Mouse (Mus musculus) kidney, embryonic 14.5 days (tissue): ENCODE results near the gene Abcg1. TPM values are rescaled to one million over a fixed set of nuclear protein-coding genes. Genes with fewer than 3 reads are reported as not detected.
A peak's percentile ranks its signal among the peaks of the same experiment; 100 is the strongest.

Experiments
- ATAC-seq: fragments of 200-750 bp; cut with Nextera tagmentation; 2 replicates; pipeline ENCODE4 v1.8.0; 2017; ENCODE audit warnings: moderate number of reproducible peaks, mild to moderate bottlenecking, moderate TSS enrichment, moderate library complexity; ENCODE audit not compliant: low FRiP score, low TSS enrichment
- H3K27ac ChIP-seq: fragments of 300-500 bp; sonication (generic); 2 replicates; pipeline ENCODE4 v1.5.1; 2014; ENCODE audit warnings: low read depth, mild to moderate bottlenecking, low read length, moderate library complexity, mixed read lengths
- H3K27me3 ChIP-seq: fragments of 300-500 bp; sonication (generic); 2 replicates; pipeline ENCODE4 v1.6.1; 2014; ENCODE audit warnings: mild to moderate bottlenecking, low read length; ENCODE audit not compliant: control insufficient read depth, insufficient read depth
- H3K36me3 ChIP-seq: fragments of 300-500 bp; sonication (generic); 2 replicates; pipeline ENCODE4 v1.6.1; 2014; ENCODE audit warnings: low read length, mixed read lengths; ENCODE audit not compliant: control insufficient read depth, insufficient read depth
- H3K4me1 ChIP-seq: fragments of 300-500 bp; sonication (generic); 2 replicates; pipeline ENCODE4 v1.6.1; 2014; ENCODE audit warnings: low read length, mixed read lengths; ENCODE audit not compliant: control insufficient read depth, insufficient read depth
- H3K4me2 ChIP-seq: fragments of 300-500 bp; sonication (generic); replicated peaks from 2 replicates; pipeline ENCODE4 v1.6.1; 2014; ENCODE audit warnings: low read depth, mild to moderate bottlenecking, low read length
- H3K4me3 ChIP-seq: fragments of 300-500 bp; sonication (generic); 2 replicates; pipeline ENCODE4 v1.5.1; 2014; ENCODE audit warnings: mild to moderate bottlenecking, low read length
- H3K9ac ChIP-seq: fragments of 300-500 bp; sonication (generic); 2 replicates; pipeline ENCODE4 v1.6.1; 2014; ENCODE audit warnings: low read depth, mild to moderate bottlenecking, low read length, moderate library complexity
- H3K9me3 ChIP-seq: fragments of 300-500 bp; sonication (generic); 2 replicates; pipeline ENCODE4 v1.6.1; 2016; ENCODE audit warnings: low read length; ENCODE audit not compliant: control insufficient read depth
- WGBS: fragments of 180-500 bp; shearing (Covaris S2); extraction: QIAGEN DNeasy Blood & Tissue Kit; methylation state at CpG from one replicate; pipeline ENCODE4 v1.1.7; 2014; 5-methylcytosine and 5-hydroxymethylcytosine counted together
- polyA plus RNA-seq: library from polyadenylated mRNA; unstranded; fragments of >200 nt; fragmentation: Nextera tagmentation; extraction: Ambion mirVana; gene quantifications from 2 replicates; pipeline ENCODE4 v1.2.1, GENCODE M21; 2014

Abcg1 gene
- polyA plus RNA-seq, 1 experiment from 2014 or later = 5.4 TPM

DNA sequence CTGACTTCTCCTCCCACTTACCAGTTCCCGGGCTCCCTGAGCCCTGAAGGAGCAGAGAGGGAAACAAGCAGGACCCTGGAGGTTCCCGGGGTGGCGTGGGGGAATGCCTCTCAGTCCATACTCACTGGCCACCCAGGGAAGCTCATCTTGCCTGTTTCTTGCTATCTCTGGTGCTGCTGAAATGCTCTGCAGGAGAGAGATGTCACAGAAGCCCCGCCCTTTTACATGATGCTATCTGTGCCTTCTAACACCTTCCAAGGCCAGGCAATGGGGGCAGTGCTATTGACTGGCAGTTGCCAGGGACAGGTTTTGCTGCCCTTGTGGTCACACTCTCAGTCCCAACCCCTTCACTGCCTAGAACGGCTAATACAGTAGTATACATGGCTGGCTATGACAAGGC is 41.3 kb downstream of the Abcg1 start:
- 63% methylated on average over 5 of the region's 5 CpGs for WGBS
- H3K4me1 ChIP-seq = no peaks in the 10 kb centered on the region
- no peak overlapping the region for H3K9ac ChIP-seq
- no peak overlapping the region for H3K4me2 ChIP-seq
- no peak overlapping the region for H3K27ac ChIP-seq
- H3K4me3 ChIP-seq = no peak overlapping the region
- H3K9me3 ChIP-seq = no peaks in the 10 kb centered on the region
- H3K27me3 ChIP-seq = no peaks in the 10 kb centered on the region
- H3K36me3 ChIP-seq = no peaks in the 10 kb centered on the region
- ATAC-seq = no peak

DNA sequence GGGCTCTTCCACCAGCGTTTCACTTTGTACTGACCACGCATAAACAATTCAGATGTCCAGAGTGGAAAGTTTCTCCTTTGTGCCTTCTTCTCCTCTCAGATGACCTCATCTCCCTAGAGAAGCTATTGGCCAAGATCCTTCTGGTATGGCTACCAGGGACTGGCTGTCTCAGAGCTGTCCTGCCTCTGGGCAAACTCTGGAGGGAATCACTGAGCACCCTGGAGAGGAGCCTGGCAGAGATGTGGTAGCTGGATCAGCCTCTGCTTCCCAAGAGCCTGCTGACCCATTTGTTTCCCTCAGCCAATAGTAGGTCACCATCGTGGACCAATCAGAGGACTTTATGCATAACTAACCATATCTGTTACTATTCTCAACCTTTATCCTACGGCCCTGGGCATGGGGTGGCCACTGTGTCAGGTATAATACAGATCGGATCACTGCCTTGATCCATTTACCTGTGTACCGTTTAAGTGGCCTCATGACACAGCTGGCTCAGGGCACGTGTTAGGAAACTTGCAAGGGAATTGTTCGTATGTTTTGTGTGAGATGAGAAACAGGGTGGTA is 45.6 kb downstream of the Abcg1 start:
- Histone ChIP-seq H3K27me3 (no peaks in the 10 kb centered on the region), H3K27ac (no peak overlapping the region), H3K4me1 (no peaks in the 10 kb centered on the region), H3K4me3 (no peak overlapping the region), H3K4me2 (no peak overlapping the region), H3K9me3 (no peaks in the 10 kb centered on the region), H3K9ac (no peak overlapping the region), H3K36me3 (no peaks in the 10 kb centered on the region)
- no peak for ATAC-seq
- 90% methylated on average over 8 of the region's 8 CpGs for WGBS

DNA sequence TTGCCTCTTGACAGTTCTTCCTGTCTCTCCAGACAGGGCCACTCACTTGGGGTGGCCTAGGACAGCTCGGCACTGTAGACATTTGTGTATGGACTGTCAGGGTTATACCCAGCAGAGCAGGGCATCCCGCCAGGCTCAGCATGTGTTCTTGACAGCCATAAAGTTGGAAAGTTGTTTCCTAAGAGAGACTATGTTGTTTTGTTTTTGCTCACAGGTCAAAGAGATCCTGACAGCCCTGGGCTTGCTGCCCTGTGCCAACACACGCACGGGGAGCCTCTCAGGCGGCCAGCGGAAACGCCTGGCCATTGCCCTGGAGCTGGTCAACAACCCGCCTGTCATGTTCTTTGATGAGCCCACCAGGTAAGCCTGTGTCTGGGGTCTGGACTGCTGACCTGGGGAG is 46.3 kb downstream of the Abcg1 start:
- H3K4me1 ChIP-seq = no peaks in the 10 kb centered on the region
- no peaks in the 10 kb centered on the region for H3K9me3 ChIP-seq
- H3K4me3 ChIP-seq = no peak overlapping the region
- WGBS = 76% methylated on average over 8 of the region's 8 CpGs
- ATAC-seq = no peak
- H3K27me3 ChIP-seq = no peaks in the 10 kb centered on the region
- no peak overlapping the region for H3K27ac ChIP-seq
- no peak overlapping the region for H3K4me2 ChIP-seq
- no peak overlapping the region for H3K9ac ChIP-seq
- no peaks in the 10 kb centered on the region for H3K36me3 ChIP-seq

DNA sequence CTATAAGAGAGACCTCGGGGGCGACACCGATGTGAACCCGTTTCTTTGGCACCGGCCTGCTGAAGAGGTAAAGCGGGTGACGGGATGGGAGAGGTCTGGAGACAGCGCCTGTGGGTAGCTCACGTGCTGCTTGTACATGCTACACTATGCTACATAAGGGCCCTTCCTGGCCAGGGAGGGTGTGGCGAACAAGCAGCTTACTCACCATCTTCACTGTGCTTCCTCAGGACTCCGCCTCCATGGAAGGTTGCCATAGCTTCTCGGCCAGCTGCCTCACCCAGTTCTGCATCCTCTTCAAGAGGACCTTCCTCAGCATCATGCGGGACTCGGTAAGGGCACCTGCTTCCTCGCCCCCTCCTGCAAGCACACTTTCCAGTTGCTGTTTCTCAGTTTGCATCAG is 50.9 kb downstream of the Abcg1 start:
- Histone ChIP-seq H3K9ac (no peak overlapping the region), H3K27me3 (no peaks in the 10 kb centered on the region), H3K36me3 (no peaks in the 10 kb centered on the region), H3K4me2 (no peak overlapping the region), H3K4me1 (no peaks in the 10 kb centered on the region), H3K9me3 (no peaks in the 10 kb centered on the region), H3K27ac (no peak overlapping the region), H3K4me3 (no peak overlapping the region)
- WGBS = 94% methylated on average over 15 of the region's 15 CpGs
- ATAC-seq = no peak

DNA sequence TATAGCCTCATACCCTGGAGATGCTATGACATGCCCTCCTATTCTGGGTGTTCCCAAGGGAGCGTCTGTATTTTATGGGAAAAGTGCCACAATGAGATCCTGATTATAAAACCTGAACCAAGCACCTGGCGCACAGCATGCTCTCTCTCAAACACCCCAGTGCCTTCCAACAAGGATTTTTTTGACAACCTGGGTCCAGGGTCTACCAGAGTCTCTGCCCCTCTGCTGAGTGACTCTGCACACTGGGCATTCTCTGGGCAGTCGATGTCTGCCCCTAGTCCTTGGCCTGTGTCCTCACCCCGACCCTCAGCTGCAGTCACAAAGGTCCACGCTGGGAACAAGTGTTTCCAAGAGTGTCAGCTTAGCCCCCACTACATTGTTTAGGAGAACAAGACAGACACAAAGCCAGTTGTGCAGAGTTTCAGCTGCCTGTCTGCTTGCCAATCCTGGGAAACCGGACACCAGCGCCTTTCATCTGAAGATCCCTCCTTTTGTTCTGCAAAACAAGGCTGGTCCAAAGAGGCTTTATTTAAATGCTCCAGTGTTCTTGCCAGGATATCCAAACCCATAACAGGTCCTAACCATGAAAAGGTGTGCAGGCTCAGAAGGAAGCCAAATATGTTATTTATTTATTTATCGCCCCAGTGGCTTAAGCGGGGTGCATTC is 55.8 kb downstream of the Abcg1 start:
- H3K9ac ChIP-seq = no peak overlapping the region
- ATAC-seq = no peak
- WGBS = 61% methylated on average over 9 of the region's 9 CpGs
- H3K36me3 ChIP-seq = no peaks in the 10 kb centered on the region
- H3K27me3 ChIP-seq = no peaks in the 10 kb centered on the region
- no peak overlapping the region for H3K4me2 ChIP-seq
- H3K4me3 ChIP-seq = no peak overlapping the region
- no peak overlapping the region for H3K27ac ChIP-seq
- H3K9me3 ChIP-seq = no peaks in the 10 kb centered on the region
- no peaks in the 10 kb centered on the region for H3K4me1 ChIP-seq

DNA sequence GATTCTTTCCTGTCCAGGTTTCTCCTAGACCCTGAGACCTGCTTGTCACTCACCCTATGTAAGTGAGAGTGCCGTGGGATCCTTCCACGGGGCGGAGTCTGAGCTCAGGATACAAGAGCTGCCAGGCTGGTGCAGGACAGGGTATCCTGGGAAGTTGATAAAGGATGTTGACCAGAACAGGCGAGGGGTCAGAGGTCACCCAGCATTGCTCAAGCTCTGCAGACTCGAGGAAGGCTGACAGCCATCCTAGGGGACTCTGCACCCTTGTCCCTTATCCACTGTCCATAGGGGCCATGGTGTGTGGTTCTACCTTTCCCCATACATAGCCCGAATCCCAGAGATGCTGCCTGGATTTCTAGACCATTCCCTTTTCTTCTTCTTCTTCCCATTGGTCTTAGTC is 58.6 kb downstream of the Abcg1 start:
- H3K4me3 ChIP-seq = no peak overlapping the region
- H3K4me2 ChIP-seq = no peak overlapping the region
- WGBS = 55% methylated on average over 6 of the region's 6 CpGs
- no peaks in the 10 kb centered on the region for H3K4me1 ChIP-seq
- H3K36me3 ChIP-seq = no peaks in the 10 kb centered on the region
- H3K27me3 ChIP-seq = no peaks in the 10 kb centered on the region; the same call in 1 of the 2 replicates
- ATAC-seq = no peak
- no peak overlapping the region for H3K27ac ChIP-seq
- no peaks in the 10 kb centered on the region for H3K9me3 ChIP-seq
- no peak overlapping the region for H3K9ac ChIP-seq

DNA sequence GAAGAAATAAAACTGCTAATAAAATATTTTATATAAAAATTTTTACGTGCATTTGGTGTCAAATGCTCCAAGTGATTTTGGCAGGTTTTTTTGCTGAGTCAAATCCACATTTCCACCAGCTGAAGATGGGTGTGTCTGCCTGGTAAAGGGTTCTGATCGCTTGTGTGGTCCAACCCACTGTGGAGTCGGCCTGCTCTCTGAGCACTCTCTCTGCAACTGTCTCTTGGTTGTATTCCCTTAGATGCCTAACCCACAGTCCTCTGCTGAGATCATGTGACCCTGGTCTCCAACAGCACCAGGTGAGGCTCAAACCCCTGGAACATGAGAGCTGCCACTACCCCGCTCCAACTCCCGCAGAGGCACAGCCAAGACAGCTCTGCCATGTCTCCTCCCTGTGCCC is 60.5 kb downstream of the Abcg1 start:
- no peak overlapping the region for H3K4me2 ChIP-seq
- H3K27me3 ChIP-seq = no peaks in the 10 kb centered on the region; the same call in 1 of the 2 replicates
- no peaks in the 10 kb centered on the region for H3K36me3 ChIP-seq
- H3K4me3 ChIP-seq = no peak overlapping the region
- 87% methylated on average over 5 of the region's 5 CpGs for WGBS
- H3K4me1 ChIP-seq = no peaks in the 10 kb centered on the region
- no peaks in the 10 kb centered on the region for H3K9me3 ChIP-seq
- no peak for ATAC-seq
- H3K9ac ChIP-seq = no peak overlapping the region
- H3K27ac ChIP-seq = no peak overlapping the region

GRCm38 (mm10) chr17:31119429-31119828 is 62.0 kb downstream of the Abcg1 start:
- no peaks in the 10 kb centered on the region for H3K9me3 ChIP-seq
- H3K9ac ChIP-seq = no peak overlapping the region
- no peaks in the 10 kb centered on the region for H3K4me1 ChIP-seq
- H3K27me3 ChIP-seq = no peaks in the 10 kb centered on the region; the same call in 1 of the 2 replicates
- WGBS = 6% methylated on average over 7 of the region's 7 CpGs
- no peak overlapping the region for H3K4me2 ChIP-seq
- peak; percentile 56; the same call in 1 of the 2 replicates for ATAC-seq
- no peaks in the 10 kb centered on the region for H3K36me3 ChIP-seq
- H3K27ac ChIP-seq = no peak overlapping the region
- no peak overlapping the region for H3K4me3 ChIP-seq

DNA sequence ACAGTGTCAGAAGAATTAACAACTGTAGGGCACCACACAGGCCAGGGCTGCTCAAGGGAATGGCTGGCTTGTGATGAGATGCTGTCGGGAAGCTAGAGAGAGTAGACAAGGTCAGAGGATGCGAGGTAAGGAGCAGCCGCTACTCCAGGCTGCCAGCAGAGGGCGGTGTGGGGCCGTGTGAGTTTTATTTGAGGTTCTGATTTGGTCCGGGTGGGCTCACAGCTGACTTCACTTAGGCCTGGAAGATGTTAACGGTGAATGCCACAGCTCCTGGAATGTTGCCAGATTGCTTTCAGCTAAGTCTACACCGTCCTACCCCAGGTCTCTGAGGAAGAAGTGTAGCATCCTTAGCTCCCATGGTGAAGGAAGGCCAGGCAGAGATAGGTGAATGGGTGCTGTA is 64.5 kb downstream of the Abcg1 start:
- no peaks in the 10 kb centered on the region for H3K9me3 ChIP-seq
- no peak overlapping the region for H3K27ac ChIP-seq
- WGBS = 16% methylated on average over 8 of the region's 8 CpGs
- H3K4me3 ChIP-seq = no peak overlapping the region
- no peaks in the 10 kb centered on the region; the same call in 1 of the 2 replicates for H3K27me3 ChIP-seq
- no peaks in the 10 kb centered on the region for H3K36me3 ChIP-seq
- 0 out of 2 replicates have a peak, but pooled peaks have one; percentile 25 for ATAC-seq
- no peak overlapping the region for H3K4me2 ChIP-seq
- no peak overlapping the region for H3K9ac ChIP-seq
- 0 out of 2 replicates have a peak, but pooled peaks cover 3% of the 10 kb centered on the region for H3K4me1 ChIP-seq
